Mouse (Mus musculus) forelimb bud, embryonic 11.5 days (tissue): ENCODE measurements around the gene Trim46.

ENCODE experiments used
- DNase-seq: peaks from one replicate; pipeline ENCODE4 v3.0.0-alpha.2; 2012; ENCODE audit warnings: low read depth, low spot score

Gene Trim46

DNA sequence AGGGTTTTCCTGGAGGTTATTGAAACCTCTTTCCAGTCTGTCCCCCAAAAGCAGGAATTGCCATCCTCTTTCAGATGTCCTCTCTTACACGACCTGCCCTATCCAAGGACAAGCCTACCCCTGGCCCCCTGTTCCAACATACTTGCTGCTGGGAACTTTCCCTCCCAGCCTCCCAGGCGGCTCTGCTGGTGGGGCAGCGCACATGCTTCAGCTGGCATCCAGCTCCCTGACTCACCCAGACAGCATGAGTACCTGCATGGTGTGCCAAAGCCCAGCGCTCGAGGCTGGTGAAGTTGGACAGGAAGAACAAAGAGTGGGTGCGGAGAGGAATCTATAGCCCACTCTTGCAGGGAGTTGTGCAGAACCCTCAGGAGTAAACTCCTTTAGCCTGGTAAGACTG, 24.8 kb upstream of the Trim46 start:
- DNase-seq, result no peak

- no peak for DNase-seq
Measured at GRCm38 (mm10) chr3:89270051-89270755, 24.1 kb upstream of the Trim46 start, which contains the start of gene Slc50a1. Slc50a1 (minus strand) TSS chr3:89270570.

DNA sequence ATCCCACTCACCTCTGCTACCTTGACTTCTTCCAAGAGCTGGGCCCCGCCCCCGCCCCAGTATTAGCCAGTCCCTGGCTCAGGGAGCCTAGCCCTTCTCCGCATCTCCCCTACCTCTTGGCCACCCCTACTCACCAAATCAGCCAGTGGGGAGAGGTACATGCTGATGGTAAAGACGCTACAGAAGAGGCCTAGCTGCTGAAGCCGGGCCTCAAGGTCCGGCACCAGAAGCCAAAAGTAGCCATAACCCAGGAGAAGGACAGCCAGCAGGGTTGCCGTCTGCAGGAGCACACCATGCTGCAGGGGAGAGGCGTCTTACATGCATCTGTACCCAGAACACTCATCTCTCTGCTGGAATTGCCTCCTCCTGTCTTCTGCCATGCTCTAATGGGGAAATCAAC, 22.8 kb upstream of the Trim46 start:
- no peak for DNase-seq

GRCm38 (mm10) chr3:89266439-89266893, 20.4 kb upstream of the Trim46 start:
- peak; percentile 84 for DNase-seq

- DNase-seq, result no peak
Measured at GRCm38 (mm10) chr3:89262417-89262816, 16.3 kb upstream of the Trim46 start.

- DNase-seq, result no peak
Measured at GRCm38 (mm10) chr3:89260211-89260610, 14.1 kb upstream of the Trim46 start.

DNA sequence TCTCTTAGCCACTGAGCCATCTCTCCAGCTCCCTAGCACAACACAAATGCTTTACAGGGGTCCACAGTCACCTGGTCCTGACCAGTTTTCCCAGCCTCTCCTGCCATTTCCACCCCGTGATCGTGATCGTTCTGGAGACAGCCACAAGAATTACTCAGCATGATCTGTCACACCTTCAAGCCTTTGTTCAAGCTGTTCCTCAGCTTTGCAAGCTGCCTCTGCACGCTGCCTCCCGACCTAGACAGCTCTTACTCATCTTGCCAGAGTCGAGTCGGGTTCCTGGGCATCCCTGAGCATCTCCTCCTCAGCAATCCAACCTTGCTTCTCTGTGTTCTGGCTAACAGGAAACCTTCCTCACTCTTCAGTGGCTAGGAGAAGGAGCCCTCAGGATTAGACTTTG, 13.0 kb upstream of the Trim46 start, which contains the start of gene Dpm3:
Dpm3 (plus strand) TSS at position 283 of the 400 bp plus-strand sequence.
- DNase-seq, result no peak

DNA sequence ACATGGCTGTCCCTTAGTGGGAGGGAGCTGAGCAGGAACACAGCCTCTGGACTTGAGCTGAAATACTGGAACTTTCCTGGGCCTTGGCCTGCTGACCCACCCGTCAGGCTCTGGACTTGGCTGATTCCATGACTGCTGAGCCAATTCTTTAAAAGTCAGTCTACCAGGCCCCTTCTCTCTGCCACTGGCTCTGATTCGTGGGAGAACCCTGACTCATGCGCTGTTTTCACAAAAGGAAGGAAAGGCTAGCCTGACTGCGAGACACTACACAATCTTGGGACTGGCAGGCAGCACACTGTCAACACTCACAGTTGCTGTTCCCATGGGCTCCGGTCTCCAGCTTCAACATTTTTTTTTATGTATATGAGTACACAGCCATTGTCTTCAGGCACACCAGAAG, 10.1 kb upstream of the Trim46 start:
- no peak for DNase-seq

DNA sequence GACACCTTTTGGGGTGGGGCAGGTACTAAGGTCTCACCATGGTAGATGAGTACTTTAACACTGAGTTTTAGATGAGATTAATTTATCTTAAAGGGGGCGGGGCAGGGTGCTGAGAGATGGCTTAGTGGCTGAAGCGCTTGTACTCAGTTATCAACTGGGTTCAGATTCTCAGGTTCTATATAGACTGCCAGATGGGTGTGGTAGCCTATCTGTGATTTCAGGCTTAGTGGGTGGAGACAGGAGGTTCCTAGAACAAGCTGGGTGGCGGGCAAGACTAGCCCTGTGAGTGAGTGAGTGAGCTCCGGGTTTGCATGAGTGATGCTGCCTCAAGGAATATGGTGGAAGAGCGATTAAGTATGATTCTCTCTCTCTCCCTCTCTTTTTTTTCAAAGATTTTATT, 8.9 kb upstream of the Trim46 start:
- DNase-seq, result no peak

GRCm38 (mm10) chr3:89251365-89251895, 5.3 kb upstream of the Trim46 start:
- DNase-seq, result no peak

DNA sequence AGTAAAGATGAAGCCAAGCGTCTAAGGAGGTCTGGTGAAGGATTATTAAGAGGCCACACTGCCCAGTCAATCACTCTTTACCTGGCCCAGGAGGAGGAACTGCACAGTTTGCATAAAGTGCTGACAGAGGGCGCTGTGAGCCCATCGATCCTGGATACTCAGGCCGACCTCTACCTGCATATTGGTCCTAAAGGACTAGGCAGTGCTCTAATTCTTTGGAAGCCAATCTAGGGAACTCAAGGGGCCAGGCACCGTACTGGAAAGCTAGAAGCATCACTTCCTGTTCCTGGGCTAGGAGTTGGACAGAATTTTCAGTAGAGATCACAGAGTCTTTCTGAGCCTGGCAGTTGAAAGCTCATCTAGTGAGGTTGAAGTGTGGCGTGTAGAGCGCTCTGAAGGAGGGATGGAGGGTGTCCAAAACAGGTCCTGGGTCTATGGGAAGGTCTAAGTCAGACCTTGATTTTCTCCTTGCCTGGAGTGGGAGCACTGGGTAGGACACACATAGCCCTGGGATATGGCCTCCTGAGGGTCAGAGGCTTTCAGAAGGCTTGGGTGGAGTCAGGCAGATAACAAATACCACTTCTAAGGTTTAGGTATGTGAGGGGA, 4.4 kb upstream of the Trim46 start:
- peak; percentile 65 for DNase-seq

DNA sequence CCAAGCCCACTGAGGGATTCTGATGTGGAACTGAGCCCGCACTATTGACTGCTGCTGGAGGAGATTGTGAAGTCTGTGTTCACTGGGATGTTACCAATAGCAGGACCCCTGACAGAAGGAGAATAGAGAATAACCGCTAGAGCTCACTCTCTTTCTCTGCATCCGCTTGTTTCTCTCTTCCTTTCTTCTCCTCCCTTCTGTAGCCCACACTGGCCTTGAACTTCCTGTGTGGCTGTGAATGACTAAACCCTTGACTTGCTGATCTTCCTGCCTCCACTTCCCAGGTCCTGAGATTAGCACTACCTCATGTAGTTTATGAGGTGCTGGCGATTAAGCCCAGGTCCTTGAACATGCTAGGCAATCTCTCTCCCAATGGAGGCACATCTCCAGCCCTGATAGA, 1.4 kb upstream of the Trim46 start:
- no peak for DNase-seq

DNA sequence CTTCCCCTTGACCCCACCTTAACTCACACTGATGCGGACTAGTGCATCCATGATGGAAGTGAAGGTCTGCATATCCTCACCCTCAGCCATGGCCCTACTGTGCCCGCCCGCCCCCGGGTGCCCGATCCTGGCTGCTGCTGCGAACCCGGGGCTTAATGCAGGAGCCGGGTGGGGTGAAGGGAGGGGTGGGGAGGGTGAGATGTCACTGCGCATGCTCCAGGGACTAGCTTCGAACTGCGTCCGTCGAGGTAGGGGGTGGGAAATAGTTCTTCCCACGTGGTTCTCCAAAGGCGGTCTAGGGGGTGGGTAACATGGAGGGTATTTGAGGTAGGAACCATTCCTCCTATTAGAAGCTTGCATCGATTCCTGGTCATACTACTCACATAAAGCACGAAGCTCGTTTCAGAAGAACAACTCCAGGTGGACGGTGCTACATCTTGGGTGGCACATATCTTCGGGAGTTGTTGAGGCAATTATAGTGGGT, 379 bp downstream of the Trim46 start, which contains the start of gene Krtcap2:
Krtcap2 (plus strand) TSS at position 279 of the 484 bp plus-strand sequence.
- peak; percentile 39 for DNase-seq

DNA sequence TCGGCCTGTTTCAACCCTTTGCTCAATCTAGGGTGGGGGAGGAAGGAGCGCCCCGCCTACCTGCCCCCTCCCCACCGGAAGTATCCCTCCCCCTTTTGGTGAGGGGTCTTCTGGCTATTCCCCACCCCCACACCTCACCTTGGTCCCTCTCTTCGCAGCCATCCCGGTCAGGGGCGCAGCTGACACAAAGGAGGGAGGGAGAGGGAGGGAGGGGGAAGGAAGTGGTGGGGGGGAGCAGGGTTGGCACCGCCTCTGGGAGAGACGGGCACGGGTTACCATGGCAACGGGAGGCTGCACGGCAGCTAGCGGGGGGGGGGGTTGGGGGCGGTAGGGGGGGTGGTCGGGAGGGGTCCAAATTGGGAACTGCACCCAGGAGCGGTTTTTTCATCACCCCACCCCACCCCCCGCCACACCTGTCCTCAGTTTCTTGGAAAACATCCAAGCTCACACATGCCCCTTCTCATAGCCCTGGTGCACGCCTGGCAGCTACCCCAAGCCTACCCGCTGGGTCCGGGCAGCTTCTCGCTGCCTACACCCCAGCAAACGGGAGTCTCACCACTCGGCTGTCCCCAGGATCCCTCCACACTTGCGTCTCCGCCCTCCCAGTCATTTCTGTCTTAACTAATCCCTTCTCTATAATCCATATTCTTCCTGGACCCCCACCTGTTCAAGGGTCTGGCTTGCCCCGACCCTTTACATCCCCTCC, 974 bp downstream of the Trim46 start:
- peak; percentile 43 for DNase-seq

GRCm38 (mm10) chr3:89244158-89244981, 1.7 kb downstream of the Trim46 start:
- no peak for DNase-seq

DNA sequence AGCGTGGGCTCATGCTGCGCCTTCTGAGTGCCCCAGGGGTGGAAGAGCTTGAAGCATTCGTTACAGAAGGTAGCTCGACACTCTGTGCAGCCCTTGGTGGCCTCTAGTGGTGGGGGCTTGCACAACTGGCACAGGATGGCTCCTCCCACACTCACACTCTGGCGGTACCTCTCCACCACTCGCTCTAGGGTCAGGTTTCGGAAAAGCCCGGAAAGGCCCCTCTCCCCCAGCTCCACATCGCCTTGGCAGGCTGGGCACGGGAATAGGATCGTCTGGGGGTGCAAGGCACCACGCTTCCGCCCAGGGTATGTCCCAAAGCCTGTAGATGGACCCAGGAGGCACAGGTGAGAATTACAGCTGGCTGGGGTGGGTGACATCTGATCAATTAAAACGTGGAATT, 2.5 kb downstream of the Trim46 start:
- peak; percentile 75 for DNase-seq

GRCm38 (mm10) chr3:89242331-89242895, 3.7 kb downstream of the Trim46 start:
- peak; percentile 55 for DNase-seq

DNA sequence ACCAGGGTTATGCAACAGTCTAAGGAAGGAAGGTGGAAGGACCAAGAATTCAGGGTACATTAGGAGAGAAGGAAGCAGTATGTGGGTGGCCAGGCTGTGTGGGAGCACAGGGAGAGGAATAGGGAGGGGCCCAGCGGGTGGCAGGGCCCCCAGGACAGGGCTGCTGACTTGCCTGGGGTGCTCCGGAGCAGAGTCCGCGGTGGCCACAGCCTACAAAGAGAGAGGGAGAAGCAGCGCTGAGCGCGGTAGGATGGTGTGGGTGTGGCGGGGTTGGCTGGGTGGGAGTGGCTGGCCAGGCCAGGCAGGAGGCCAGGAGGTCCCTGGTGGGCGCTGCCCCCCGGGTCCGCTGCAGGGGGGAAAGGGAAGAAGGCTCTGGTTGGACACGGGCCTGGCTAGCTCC, 7.6 kb downstream of the Trim46 start:
- DNase-seq, result no peak

- no peak for DNase-seq
Measured at GRCm38 (mm10) chr3:89237682-89238081, 8.4 kb downstream of the Trim46 start.

DNA sequence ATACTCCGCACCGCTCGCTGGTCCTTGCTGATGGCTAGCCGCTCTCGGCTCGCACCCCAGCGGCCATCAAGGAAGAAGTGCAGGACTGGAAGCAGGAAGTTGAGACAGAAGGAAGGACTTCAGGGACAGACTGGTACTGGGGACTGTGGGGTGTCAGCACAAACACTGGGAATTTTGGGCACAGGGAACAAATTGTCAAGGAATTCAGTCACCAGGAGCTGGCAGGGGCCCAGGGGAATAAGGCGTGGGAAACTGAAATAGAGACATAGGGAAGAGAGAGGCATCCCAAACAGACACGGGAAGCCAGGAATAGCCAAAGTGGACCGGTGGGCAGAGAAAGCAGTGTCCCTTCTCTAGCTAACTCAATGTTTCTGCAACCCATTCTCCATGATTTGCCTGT, 9.6 kb downstream of the Trim46 start:
- no peak for DNase-seq

DNA sequence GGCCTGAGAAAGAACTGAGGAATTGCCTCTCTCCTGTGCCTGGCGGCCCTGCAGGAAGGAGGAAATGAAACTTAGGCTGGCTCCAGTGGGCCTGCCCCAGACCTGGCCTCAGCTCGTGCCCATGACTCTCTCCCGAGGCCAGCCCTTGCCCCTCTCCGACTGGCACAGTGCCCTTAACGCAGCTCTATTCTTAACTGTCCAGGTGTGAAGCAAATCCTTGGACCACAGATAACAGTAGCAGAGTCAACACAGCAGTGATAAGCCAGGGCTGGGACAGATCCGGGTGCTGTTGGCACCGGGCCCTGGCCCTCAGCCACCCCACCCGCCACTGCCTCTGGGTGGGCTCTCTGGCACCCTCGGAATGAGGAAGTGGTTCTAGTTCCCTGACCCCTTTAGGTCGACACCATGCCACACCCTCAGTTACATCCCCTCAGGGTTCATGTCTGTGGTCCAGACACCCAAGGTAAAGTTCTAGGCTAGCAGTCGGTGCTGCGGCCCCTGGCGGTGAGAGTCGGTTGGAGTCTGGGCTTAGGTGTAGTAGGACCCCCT, 12.5 kb downstream of the Trim46 start:
- DNase-seq, result no peak
